Mouse (Mus musculus) frontal cortex, postnatal 14 days (tissue): ENCODE results near the gene Foxb2.
"Not testable (repeated sequence)": the region's sequence is repeated elsewhere in the genome, so short reads cannot be mapped to it uniquely, and the experiment has no call there.

Source experiments
- DNase-seq, 2 experiments: peaks; one replicate each; pipeline ENCODE4 v3.0.0; 2022; ENCODE audit warnings: low spot score in 2 of 2

The Foxb2 gene

DNA sequence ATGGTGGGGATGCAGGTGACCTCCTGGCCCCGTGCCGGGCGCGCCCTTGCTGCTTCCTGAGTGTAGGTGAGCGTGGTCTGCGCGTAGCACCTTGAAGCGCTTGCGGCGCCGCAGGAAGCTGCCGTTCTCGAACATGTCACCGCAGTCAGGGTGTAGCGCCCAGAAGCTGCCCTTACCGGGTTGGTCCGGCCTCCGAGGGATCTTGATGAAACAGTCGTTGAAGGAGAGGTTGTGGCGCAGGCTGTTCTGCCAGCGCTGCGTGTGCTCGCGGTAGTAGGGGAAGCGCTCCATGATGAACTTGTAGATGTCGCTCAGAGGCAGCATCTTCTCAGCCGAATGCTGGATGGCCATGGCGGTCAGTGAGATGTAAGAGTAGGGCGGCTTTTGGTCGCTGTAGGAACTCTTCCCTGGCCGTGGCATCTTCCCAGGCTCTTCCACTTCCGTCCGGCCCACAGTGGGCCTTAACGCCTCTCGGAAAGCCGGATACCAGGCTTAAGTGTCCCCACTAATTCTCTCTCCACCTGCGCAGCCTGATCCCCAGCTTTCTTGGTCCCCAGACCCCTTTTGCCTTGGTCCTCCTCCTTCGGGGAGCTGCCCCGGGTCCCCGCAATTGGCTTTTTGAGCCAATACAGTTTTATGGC is at the start of gene Foxb2:
TSS of gene Foxb2 (minus strand) at position 585 of the 641 bp plus-strand sequence.
- DNase-seq, result no peak

DNA sequence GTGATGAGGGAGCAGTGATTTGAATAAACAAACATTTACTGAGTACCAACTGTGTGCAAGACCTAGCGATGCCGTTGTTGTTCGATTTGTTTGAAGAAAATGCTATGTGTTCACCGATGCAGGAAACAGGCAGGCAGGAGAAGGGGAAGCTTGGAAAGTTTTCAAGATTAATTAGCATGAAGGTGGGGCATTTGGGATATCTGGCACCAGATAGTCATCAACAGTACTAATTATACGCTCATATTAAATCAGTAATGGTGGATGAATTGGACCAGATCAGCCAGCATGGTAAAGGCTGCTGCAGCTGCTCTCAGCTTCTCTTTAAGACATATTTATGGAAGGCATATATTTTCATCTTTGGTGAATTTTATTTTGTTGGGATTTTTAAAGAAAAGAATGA is 37.9 kb upstream of the Foxb2 start:
- DNase-seq, result no peak

DNA sequence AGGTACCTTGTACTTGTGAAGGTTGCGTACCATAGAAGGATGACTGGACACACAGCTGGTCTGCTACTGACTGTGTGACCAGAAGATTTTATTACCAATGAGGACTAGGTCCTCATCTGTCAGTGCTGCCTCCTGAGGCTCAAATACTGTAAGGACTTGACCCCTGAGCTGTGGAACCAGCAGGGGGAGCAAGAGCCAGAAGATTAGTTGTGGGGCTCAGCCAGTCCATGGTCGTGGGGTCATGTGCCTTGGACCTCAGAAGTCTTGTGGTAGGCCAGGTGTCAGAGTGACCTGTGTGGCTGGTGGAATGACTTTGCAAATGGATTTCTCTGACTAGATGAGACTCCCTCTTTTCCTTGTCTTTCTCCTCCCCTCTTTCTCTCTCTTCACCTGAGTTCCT is 29.5 kb upstream of the Foxb2 start:
- no peak for DNase-seq

DNA sequence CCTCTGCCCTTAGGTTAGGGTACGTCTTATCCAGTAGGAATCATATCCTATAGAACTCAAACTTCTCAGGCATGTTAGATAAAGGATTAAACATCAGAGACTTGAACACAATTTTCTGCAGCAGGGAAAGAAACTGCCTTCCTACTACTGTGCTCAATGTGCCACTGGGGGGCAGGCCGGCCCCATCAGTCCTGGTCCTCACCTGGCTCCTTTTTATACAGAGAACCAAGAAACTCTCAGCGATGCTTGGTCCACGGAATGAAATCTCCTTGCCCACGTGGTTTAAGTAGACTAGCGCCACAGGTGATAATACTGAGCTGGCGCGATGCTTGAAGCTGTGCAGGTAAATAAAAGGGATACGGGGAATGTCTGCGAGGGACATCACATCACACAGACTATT is 26.1 kb upstream of the Foxb2 start:
- no peak for DNase-seq

DNA sequence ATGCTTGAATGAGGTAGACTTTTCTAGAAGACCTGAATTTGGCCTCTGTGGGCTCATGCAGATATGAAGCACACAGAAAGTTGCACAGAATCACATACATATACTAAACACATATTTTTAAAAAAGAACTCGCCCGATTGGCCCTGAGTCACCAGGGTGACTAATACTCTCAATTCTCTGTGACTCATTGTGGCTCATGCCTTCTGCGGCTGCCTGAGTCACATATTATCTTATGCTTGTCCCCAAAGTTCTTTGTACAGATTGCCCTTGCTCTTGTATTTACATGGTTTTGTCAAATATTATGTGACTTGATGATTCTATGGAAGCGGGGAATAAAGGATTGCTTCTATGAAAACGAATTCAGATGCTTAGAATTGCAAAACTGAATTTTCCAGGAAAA is 25.0 kb upstream of the Foxb2 start:
- no peak for DNase-seq

DNA sequence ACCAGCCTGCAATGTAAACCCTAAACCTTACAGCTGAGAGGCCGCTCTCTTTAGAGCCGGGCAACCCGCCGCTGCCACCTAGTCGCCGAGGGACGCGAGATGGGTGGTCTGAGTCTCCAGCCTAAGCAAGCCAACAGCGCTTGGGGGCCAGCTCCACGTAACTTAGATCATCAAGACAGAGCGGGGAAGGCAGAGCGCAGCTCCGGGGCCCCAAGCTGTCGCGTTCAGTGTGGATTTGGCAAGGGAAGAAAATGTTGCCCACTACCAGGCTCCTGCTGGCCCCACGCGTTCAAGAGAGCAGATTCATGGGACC is 2.8 kb upstream of the Foxb2 start:
- no peak for DNase-seq

DNA sequence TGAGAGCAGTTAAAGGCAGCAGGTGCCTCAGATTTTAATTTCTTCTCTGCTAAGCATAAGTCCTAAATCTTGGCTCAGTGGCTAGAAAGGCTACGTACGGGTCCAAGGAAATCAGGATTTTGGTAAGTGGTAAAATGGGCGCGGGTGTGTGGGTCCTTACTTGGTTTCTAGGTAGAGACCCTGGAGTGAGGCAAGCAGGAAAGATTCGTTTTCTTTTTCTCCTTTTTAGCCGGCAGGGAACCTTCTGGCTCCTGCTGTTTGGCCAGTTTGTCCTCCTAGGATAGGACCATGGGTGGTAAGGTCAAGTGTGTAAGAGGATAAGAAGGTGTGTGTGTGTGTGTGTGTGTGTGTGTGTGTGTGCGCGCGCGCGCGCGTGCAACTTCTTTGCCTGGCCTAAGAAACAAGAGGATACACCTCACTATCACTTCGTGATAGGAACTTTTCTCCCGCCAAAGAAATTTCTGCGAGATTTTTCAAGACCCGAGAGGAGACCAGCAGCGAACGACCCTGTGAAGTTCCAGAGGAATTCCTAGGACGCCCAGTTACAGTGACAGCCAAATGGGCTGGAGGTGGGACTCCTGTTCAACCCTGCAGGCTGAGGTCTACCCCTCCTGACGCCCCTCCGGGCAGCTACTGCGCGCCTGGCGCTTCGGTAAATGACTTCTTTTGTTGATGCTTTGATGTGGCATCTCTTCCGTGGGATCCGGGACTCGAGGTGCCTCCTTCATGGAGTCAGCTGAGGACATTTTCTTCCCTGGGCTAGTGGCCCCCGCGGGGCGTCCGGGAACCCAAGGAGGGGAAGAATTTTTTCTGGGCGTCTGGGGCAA is 2.2 kb upstream of the Foxb2 start:
- DNase-seq, result no peak

DNA sequence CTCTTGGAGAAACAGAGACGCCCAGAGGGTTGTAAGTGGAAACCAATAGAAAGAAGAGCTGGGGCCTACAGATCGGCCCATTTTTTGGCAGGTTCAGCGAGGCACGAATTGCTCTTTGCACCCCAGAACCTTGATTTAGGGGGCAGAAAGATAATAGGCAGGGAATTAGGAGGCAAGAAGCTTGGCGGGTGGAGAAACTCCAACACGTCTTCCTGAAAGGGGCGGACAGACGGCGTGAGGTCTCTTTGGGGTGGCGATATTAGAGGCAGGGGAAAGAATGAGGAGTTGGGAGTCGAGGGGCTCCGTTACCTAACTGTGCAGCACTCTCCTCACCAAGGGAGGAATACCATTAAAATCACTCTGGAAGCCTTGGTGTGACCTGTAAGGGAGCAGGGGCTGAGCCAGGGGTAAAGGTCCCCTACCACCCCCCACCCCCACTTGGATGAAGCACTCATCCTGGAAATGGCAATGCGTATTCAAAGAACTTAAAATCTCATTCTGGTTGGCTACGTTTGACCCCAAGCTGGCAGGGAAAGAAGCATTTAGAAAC is 1.5 kb upstream of the Foxb2 start:
- no peak for DNase-seq

DNA sequence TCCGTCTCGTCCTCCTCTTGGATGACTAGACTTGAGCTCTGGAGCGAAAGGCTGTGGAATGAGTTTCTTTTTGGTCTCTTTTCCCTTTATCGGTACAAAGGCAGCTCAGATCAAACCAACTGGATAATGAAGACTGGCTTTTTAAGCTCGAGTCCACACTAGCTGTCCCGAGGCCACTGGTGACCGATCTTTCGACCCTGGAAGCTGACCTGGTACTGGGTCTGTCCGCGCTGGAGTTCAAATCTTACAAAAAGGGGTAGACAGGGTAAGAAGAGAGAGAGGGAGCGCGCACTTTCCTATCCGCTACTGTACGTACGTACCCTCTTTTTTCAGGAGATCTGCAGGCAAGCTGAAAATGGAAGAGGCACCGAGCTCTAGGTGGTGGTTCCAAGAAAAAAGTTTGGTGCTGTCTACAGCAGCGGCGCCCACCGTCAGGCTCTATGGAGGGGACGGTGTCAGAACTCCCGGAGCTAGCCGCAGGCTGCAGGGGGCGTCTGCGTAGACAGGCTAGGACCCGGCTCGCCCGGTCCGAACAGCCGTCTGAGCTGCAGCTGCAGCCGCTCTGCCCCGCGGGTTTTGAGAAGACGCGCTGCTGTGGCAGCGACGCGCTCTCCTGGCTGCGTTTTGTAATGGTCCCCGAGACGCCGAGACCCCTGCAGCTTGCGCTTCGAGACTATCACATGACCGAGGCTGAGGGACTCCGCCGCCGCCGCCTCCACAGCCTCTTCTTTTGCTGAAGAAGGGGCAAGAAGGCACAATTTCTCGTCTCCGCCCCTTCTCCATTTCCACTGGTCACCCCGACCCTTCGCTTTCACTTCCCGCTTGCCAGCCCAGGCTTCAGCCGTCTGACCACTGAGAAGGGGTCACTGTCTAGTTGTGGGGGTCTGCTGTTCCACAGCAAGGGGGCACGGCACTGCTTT is 597 bp upstream of the Foxb2 start:
- DNase-seq, result no peak

DNA sequence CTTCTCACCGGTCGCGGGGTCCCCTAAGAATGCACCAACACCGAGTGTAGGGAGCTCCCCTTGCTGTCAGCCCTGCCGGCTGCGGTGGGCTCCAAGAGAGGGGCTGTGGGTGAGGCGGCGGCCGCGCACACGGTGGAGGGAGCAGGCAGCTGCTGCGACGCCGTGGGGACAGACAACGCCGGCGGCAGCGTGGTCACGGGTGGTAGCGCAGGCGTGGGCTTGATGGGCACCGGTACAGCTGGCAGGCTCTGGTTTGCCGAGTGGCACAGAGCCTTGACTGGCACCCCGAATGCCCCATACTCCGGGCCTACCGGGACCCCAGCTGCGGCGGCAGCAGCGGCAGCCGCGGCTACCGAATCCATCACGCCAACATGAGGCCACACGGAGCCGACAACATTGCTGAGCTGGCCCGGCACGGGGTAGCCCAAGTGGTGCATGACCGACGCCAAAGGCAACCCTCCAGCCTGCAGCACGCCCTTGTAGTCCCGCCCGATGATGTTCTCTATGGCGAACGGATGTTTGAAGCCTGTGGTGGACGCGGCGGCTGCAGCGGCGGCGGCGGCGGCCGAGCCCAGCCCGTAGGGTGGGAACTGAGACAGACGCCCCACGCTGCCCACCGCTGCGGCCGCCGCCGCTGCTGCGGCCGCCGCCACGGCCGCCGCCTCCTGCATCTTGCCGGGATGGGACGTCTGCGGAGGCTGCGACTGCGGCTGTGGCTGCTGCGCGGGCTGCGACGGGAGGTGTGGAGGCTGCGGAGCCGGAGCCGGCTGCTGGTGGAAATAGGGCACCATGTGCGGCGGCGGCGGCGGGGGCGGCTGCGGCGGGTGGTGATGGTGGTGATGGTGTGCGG is 1.0 kb downstream of the Foxb2 start:
- DNase-seq, result peak in 1 of 2 experiments; percentile 10

DNA sequence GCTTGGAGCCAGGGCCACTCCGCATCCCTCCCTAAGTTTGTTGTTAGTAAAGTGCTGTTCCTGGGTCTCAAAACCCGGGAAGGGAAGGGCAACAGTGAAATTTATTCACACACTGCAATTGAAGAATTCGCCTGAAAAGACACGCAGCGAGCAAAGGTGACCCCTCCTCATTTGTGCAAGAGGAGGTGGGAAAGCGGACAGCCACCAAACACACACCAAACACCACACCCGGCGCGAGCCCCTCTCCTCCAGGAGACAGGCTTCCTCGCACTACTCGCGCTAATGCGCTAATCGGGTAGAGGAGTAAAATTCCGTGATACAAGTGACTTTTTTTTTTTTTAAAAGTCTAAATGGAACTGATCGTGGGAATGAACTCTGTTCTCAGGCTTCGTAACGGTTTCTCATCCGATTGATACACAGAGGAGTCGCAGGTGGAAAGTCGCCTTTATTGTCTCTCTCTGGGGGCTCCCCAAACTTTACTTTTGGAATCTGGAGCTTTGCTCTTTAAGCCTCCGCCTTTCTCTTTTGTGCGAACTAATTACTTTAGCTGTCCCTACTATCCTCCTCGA is 2.3 kb downstream of the Foxb2 start:
- no peak for DNase-seq

DNA sequence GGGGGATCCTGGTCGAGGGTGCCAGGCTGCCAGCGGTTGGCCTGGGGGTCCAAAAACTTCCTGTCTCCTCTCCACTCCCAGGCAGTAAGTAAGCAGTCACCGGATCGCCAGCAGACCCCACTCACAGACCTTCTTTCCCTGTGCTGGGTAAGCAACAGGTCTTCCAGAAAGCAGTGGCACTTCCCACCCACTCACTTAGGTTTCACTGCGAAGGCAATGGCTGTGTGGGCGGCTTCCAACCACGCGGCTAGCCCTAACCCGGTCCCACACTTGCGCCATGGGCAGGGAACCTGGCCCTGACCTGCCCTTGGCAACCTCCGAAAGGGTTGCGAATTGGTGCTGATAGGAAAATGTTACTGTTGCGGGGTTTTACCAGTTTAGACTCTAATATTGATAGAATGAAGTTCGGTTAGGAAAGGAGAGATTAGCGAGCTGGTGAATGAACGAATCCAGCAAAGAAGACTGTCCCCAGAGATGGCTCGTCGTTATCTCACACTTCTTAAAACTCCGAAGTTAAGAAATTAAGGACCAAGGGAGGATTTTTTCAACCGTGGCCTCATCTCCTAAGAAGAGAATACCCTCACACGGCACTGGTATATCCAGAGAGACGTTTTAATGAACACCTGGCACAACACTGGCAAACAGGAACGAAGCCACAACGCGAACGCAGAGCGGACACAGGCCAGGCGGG is 3.0 kb downstream of the Foxb2 start:
- DNase-seq, result no peak

DNA sequence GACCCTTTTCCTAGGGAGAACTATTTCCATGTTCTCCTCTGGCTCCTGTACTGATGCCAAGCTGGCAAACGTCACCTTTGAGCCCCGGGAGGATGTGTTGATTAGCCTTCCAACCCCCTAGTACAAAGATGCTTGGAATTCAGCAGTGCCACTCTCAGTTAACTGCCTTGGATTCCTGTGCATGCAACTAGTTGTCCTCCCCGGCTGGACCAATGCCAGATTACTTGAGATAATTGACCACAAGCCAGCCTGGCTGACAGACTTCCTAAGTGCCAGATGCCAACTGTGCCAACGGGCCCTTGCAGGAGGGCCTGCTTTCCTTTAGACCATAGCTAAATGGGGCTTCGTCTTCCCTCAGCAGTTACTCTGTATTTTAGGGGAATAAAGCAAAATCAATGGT is 5.1 kb downstream of the Foxb2 start:
- DNase-seq, result no peak

DNA sequence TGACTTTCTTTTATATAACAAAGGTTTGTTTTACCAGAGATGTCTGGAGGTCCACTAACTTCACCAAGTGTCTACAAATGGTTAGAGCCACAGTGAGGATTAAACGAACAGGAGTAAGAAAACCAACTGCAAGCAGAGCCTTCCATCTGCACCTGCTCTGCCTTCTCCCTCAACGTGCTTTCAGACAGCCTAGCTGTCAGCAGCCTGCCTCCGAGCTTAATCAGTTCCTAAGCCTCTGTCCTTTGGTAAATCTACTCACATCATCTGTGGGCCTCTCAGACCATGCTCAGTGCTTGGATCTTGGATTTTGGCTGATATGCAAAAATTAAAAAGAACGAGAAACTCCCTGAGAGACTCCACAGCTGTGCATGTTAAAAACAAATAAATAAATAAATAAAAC is 15.0 kb downstream of the Foxb2 start:
- no peak for DNase-seq

DNA sequence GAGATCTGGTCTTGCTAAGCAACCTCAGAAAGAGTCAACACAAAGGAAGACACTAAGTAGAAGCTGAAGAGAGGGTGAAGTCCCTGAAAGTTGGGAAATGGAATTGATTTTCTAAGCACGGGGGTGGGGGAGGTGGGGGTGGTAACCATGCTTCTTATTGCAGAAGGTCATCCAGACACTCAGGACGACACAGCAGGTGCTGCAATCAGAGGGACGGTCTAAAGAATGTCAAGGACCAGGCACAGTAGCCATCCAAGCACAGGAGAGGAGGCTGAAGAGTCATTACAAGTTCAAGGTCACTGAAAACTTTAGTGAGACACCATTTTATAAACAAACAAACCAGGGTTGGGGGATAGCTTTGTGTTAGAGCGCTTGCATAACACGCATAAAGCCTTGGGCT is 16.9 kb downstream of the Foxb2 start:
- no peak for DNase-seq

DNA sequence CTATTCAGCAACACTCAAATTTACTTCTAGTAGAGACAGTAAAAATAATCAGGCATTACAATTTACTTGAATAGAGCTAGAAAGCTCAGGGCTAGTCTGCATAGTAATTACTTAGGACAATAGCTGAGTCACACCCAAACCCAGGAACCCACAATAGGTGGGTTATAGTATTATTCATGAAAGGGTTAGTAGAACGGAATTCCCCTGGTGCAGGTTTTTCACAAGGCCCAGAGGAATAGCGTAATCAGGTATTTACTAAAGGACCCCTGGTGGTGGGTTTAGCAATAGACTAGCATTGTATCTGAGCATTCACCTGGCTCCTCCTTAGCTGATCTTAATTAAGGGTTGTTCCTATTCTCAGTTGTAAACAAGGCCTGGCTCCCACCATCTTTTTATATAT is 29.5 kb downstream of the Foxb2 start:
- not testable (repeated sequence) for DNase-seq

DNA sequence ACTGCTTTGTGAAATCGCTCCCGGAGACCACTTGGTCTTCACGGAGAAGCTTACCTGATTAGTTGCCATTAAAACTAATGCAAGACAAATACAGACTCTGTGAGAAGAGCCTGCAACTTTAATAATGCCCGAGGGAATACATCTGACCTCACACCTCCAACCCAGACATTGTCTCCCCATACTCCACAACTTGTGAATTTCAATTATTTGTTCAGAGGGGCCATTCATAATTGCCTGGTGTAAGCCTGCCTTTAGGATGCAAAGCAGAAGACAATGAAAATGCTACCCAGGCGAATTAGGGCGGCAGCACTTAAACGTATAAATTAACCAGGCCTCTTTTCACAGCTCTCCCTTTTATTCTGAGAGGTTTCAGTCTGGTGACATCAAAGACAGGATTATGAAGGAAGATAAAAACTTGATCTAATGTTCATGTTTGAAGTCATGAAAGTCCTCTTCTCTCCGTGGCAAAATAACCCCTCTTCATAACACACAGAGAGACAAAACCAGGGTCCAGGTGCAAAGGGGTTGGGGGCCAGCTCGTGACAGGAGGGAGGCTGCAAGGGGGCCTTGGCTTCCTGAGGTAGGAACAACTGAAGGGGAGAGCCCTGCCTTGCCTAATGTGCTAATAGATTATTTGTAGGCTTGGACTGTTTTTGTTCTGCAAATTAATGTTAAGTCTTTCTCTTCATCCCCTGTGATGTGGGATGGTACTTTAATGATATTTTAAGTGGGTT is 31.9 kb downstream of the Foxb2 start:
- DNase-seq, result no peak

DNA sequence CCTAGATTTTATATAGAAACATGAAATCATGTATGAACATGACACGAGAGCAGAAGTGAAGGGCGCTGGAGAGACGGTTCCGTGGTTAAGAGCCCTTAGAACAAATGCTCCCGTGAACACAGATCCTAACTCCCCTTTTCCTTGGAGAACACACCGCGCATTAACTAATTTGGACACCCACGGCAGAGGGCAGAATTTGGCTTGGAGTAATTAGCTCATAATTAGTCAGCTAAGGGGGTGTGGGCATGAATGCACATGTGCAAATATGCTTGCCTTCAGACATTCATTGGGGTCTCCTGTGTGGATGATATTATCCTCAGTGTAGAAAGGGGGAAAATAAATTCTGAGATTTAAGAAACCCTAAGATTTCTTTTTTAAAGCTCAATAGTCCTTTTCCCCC is 32.6 kb downstream of the Foxb2 start:
- DNase-seq, result no peak

DNA sequence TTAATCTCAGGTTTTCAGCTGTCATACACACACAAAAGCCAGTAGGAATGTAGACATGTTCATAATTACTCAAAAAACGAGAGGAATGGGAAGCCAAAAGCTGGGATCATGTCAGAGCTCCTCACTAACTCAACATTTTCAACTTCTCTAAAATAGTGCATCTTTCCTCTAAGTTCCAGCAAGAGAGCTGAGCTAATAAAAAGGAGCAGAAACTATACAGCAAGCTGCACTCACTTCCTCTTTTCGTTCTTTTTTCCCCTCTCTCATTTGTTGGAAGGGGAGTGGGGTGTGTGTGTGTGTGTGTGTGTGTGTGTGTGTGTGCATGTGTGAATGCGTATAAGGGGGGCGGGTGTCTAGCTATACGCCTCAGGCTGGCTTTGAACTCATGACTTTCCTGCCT is 45.9 kb downstream of the Foxb2 start:
- DNase-seq, result no peak

DNA sequence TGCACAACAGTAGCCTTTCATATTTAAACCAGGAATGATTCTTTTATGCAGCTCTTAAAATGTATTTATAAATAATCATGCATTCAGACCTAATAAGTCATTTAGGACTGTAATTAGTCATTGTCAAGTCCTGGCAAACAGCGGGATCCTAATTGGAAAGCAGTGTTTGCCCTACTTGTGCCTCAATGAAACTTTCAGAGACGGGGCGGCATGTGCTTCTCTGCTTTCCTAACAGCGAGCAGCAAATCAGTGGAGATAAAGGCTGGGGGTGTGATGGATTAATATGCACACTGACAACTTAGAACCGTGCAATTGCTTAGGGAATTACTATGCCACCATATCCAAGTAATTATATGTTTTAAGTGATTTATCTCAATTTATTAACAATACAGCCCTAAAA is 48.4 kb downstream of the Foxb2 start:
- DNase-seq, result no peak
